ENCODE assay signal across 8 mouse cellular contexts in the genomic region with DNA sequence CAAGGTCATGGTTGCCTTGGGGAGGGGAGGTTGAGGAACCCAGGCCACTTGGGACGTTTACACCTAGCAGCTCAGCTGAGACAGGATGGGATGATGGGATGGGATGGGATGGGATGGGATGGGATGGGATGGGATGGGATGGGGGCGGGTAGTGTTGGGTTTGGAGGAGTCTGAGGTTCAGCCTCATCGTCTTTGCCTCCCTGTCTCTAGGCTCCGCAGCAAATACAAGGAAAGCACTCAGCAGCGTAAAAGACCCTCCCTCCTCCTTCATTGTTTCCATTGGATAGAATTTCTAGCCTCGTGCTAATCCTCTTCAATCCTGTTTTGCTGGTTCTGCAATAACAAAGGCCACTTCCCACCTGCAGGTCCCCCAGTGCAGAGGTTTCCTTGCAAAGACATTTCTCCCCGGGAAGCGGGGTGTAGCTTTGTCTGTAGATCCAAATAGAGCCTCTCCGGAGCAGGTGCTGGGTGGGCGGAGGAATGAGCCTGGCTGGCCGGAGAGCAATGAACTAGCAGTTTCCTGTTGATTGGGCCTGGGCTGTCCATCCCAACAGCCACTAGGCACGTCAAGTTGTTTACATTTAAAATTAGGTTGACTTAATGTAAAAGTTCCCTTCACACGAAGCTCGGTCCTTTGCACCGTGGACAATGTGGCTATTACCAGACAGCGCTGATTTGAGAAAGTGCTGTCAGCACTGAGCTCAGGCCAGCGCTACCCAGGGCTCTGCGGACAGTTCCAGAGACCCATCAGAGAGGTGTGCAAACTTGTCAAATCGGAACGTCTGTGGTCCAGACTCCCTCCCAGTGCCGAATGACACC. TPM values are rescaled to one million over a fixed set of nuclear protein-coding genes. Genes with fewer than 3 reads are reported as not detected.
DNase-seq lines count a peak whose midpoint lies in the region; ATAC-seq and TF ChIP-seq lines count a peak whose summit lies in the region.

No protein-coding gene starts in this region.

- peak overlapping the region; percentile 47 for H3K4me2 ChIP-seq in hindbrain, embryonic 14.5 days (replicated peaks)
- H3K4me2 ChIP-seq in midbrain, embryonic 16.5 days (ENCODE audit: low read length) = peak overlapping the region; percentile 55

- ATAC-seq in hindbrain, embryonic 14.5 days (ENCODE audit: low FRiP score) = no peak
- ATAC-seq in midbrain, embryonic 16.5 days = peak; percentile 52; the same call in 1 of the 2 replicates
- no peak for ATAC-seq in erythroid progenitor cell, adult 5-6 weeks (replicated peaks; ENCODE audit: low FRiP score, poor library complexity, severe bottlenecking)

- 0 out of 2 replicates have a peak, but pooled peaks cover 8% of the 10 kb centered on the region for H3K4me1 ChIP-seq in hindbrain, embryonic 14.5 days (replicated peaks; ENCODE audit: control insufficient read depth, insufficient read depth, low read length)
- H3K4me1 ChIP-seq in midbrain, embryonic 16.5 days (ENCODE audit: control insufficient read depth, insufficient read depth, low read length) = peaks cover 10% of the 10 kb centered on the region

- no peaks in the 10 kb centered on the region for H3K9me3 ChIP-seq in hindbrain, embryonic 14.5 days (ENCODE audit: control insufficient read depth, low read length)
- no peaks in the 10 kb centered on the region for H3K9me3 ChIP-seq in midbrain, embryonic 16.5 days (replicated peaks; ENCODE audit: control insufficient read depth, low read length, poor library complexity, severe bottlenecking)

- no peaks in the 10 kb centered on the region for H3K36me3 ChIP-seq in hindbrain, embryonic 14.5 days (replicated peaks; ENCODE audit: control insufficient read depth, insufficient read depth)
- no peaks in the 10 kb centered on the region for H3K36me3 ChIP-seq in midbrain, embryonic 16.5 days (ENCODE audit: control insufficient read depth, insufficient read depth, low read length)

- peak overlapping the region; percentile 29; the same call in 1 of the 2 replicates for H3K4me3 ChIP-seq in layer of hippocampus, adult 2 months
- peak overlapping the region; percentile 11; the same call in 1 of the 2 replicates for H3K4me3 ChIP-seq in hindbrain, embryonic 14.5 days (replicated peaks; ENCODE audit: low read length)
- H3K4me3 ChIP-seq in midbrain, embryonic 16.5 days (ENCODE audit: low read depth, low read length) = peak overlapping the region; percentile 24

- TF ChIP-seq CTCF in layer of hippocampus, adult 2 months (conservative IDR thresholded peaks at IDR 0.05) = no peak

- peaks cover 15% of the 10 kb centered on the region for H3K27me3 ChIP-seq in hindbrain, embryonic 14.5 days (ENCODE audit: control insufficient read depth, insufficient read depth, low read length)
- peaks cover 34% of the 10 kb centered on the region for H3K27me3 ChIP-seq in midbrain, embryonic 16.5 days (ENCODE audit: control insufficient read depth, insufficient read depth, low read depth, low read length)

- H3K9ac ChIP-seq in hindbrain, embryonic 14.5 days = peak overlapping the region; percentile 13; the same call in 1 of the 2 replicates
- H3K9ac ChIP-seq in midbrain, embryonic 16.5 days (ENCODE audit: low read depth, low read length) = no peak overlapping the region; the same call in 1 of the 2 replicates

- 4% methylated on average over 21 of the region's 21 CpGs for WGBS in hindbrain, embryonic 14.5 days
- 3% methylated on average over 21 of the region's 21 CpGs for WGBS in midbrain, embryonic 16.5 days

- no peak for DNase-seq in layer of hippocampus, adult 2 months (ENCODE audit: low spot score in 2 of 2)
- DNase-seq in layer of hippocampus, postnatal 10 days (ENCODE audit: low spot score in 2 of 2) = no peak
- peak; percentile 38 for DNase-seq in embryo, embryonic 10 days (ENCODE audit: low spot score)
- no peak for DNase-seq in hindbrain, embryonic 14.5 days (ENCODE audit: low spot score)
- DNase-seq in adrenal gland, adult (ENCODE audit: inconsistent age in 2 of 2, low spot score in 1 of 2) = no peak
- DNase-seq in adrenal gland, postnatal 4 days (ENCODE audit: low spot score in 2 of 2) = no peak

- H3K27ac ChIP-seq in layer of hippocampus, adult 2 months = no peak overlapping the region
- no peak overlapping the region for H3K27ac ChIP-seq in hindbrain, embryonic 14.5 days
- no peak overlapping the region for H3K27ac ChIP-seq in midbrain, embryonic 16.5 days (ENCODE audit: low read length)

RNA-seq across cellular contexts. Expression of gene Tmem154, which starts 0.5 kb away (rescaled TPM):
- under 1 TPM; 0.12 to 0.72 TPM for total RNA-seq in layer of hippocampus, adult 2 months (2021)
- 1 to 10 TPM in 1 of 2 experiments, under 1 TPM in 1; 0.96 to 1.2 TPM for total RNA-seq in layer of hippocampus, postnatal 10 days (2021)
- 1.4 and 2.0 TPM in 2 replicates for polyA plus RNA-seq in hindbrain, embryonic 14.5 days (2014; fragmentation: Nextera tagmentation; extraction: Ambion mirVana)
- 0.87 and 1.3 TPM in 2 replicates for polyA plus RNA-seq in midbrain, embryonic 16.5 days (2015; fragmentation: Nextera tagmentation; extraction: Ambion mirVana)
- 9.2 and 13.7 TPM in 2 replicates for total RNA-seq in erythroid progenitor cell, adult 5-6 weeks (2015; ENCODE audit: low replicate concordance)
- total RNA-seq in erythroid progenitor cell, adult 5-6 weeks (2017; ENCODE audit: low replicate concordance) = 2.3 and 4.4 TPM in 2 replicates
- 1 to 10 TPM; 4.1 to 5.0 TPM for total RNA-seq in adrenal gland, postnatal 4 days (2021)
